Mouse (Mus musculus) lung, postnatal 0 days (tissue): ENCODE measurements at regions not wholly inside any gene's neighbourhood (a gene's known extent, or its start where the extent isn't known, plus 50 kb on each side); places are given as distances from the start of the nearest gene placed in this dataset.

Source experiments
- CTCF ChIP-seq: IDR thresholded peaks from 2 replicates; pipeline ENCODE4 v1.5.1; 2016; ENCODE audit warnings: antibody characterized with exemption, mild to moderate bottlenecking
- EP300 ChIP-seq: IDR thresholded peaks from 2 replicates; pipeline ENCODE4 v1.6.1; 2016; ENCODE audit warnings: antibody characterized with exemption, mild to moderate bottlenecking, control low read depth

DNA sequence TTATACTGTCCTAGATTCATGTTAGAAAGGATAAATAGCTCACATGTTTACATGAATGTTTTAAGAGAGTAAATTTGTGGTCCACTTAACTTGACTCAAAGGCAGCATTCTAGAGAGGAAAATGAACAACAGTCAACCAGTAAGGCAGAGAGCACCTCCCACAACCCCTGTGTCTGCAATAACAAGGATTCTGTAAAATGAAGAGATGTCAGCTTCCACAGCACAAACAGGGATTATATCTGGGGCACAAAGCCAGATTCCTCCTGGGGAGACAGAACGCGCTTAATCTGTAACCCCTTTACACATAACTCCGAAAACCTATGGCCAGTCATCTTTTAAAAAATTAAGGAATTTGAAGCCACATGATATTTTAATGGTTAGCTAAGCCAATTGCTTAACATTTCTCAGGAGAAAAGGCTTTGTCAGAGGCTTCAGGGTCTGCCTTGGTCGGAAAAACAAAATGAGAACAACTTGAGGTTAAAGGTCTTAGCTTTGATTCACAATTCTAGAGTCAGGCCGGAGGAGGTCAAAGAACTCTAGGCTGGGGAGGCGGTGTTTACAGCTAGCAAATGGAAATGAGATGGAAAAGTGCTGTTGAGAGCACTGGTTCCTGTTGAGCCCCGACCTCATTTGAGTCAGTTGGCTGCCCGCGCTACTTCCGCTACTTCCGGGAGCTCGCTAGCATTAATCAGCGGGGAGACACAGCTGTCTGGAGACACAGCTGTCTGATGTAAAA lies 167.0 kb downstream of the Iqub start:
- TF ChIP-seq EP300 (no peak), CTCF (no peak)
